Mouse (Mus musculus): Measurements from ENCODE around the gene Rpp38. TPM values are rescaled to one million over a fixed set of nuclear protein-coding genes. Genes with fewer than 3 reads are reported as not detected.

Rpp38 gene
- 0.31 and 1.8 TPM in 2 replicates for polyA plus RNA-seq (2012; ENCODE audit: low replicate concordance)

DNA sequence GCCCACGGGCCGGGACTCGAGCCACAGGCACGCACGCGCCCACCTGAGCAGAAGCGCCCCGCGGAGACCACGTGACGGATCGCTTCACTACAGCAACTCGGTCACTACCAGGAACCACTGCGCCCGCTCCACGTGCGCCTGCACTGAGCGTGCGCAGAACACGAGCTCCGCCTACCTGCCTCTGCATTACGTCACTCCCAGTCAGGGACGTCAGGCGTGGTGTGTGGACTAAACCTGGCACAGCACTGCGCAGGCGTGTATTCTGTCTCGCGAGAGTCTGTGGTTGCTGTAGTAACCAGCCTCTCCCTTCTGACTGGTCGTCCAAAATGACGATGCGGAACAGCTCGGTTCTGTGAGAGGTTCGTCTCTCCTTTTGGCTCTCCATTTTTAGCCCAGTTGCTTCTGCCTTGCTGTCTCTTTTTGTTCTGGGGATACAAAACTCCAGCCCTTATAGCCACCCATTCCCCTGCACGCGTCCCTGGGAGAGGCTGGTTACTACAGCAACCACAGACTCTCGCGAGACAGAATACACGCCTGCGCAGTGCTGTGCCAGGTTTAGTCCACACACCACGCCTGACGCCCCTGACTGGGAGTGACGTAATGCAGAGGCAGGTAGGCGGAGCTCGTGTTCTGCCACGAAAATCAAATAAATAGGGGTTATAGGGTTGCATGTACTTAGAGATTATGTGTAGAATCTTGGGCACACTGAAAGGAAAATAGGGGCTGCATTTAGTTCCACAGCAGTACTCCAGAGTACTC lies at the start of gene Rpp38:
Gene Rpp38, minus strand, starts transcription at position 160 of the 759 bp plus-strand sequence.

DNA sequence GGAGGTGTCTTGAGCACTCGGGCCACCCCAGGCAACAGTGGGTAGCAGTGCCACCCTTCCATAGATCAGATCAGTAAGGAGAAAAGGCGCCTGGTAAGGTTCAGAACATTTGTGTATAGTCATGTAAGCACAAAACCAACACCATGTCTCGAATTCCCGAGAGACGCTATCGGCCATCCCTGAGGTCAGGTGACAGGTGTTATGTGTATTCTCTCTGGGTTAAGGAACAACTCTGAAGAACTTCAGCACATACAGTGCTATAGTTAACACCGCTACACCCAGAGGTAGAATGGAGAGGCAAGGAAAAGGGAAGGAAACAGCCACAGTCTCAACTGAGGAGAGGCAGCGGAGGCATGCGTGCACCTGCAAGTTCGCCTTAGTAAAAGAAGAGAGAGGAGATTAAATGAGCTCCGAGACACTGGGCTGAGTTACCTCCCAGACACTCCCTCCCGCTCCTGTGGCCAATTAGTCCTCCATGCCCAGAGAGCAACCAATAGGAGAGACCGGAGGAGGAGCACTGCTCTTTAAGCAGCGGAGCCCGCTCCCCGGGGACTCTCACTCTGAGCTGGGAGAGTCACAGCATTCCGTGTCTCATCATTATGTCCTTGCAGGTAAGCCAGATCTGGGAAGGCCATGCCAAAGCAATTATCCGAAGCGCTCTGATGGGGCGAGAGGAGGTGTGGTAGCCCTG lies 3.3 kb upstream of the Rpp38 start, which contains the start of gene Acbd7:
Gene Acbd7, plus strand, starts transcription at position 558 of the 691 bp plus-strand sequence.

DNA sequence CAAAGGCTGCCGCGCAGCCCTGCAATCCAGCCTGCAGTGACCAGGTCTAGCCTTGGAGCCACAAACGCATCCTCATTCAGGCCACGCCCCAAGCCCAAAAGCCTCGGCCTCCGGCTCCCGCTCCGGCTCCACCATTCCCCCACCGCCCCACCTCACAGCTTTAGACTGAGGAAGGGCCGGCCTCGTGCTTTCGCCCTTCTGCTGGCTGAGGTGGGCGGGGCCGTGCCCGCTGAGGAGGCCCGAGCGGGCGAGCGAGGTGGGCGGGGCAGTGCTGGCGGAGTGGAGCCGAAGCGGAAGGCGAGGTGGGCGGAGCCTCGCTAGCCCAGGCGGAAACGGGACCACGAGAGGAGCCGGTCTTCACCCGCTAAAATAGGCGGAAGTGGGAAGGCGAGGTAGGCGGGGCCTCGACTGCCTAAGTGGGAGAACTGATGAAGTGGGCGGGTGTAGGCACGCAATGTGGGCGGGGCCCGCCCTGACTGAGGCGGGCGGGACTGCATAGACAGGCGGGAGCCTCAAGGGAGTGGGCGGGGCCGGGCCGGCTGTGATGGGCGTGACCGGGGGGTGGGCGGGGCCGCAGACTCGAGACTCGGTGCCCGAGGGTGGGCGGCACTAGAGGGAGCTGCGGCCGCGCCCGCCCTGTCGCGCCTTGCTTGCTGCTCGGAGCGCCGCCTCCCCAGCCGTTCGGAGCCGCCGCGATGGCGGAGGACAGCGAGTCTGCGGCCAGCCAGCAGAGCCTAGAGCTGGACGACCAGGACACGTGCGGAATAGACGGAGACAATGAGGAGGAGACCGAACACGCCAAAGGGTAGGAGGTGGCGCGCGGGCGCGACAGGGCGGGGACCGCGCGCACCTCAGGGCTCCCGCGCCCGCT lies 48.6 kb downstream of the Rpp38 start, which contains the start of gene Nmt2:
Gene Nmt2, plus strand, starts transcription at position 611 of the 871 bp plus-strand sequence.

Other genes with a start within 250 kb of the Rpp38 start
- gene Fam171a1, start 218.4 kb downstream of the Rpp38 start, polyA plus RNA-seq (2012; ENCODE audit: low replicate concordance) = 0.11 and 0.89 TPM in 2 replicates
- gene Nmt2, start 48.4 kb downstream of the Rpp38 start, polyA plus RNA-seq (2012; ENCODE audit: low replicate concordance) = 7.4 and 7.9 TPM in 2 replicates
- gene Acbd7, start 3.5 kb upstream of the Rpp38 start, polyA plus RNA-seq (2012; ENCODE audit: low replicate concordance) = not detected in 2 replicates
- gene Olah, start 64.6 kb upstream of the Rpp38 start, polyA plus RNA-seq (2012; ENCODE audit: low replicate concordance) = not detected in 2 replicates
- not detected in 2 replicates for gene Meig1, start 90.0 kb upstream of the Rpp38 start, polyA plus RNA-seq (2012; ENCODE audit: low replicate concordance)
- 2.8 and 4.3 TPM in 2 replicates for gene Dclre1c, start 91.5 kb upstream of the Rpp38 start, polyA plus RNA-seq (2012; ENCODE audit: low replicate concordance)
- gene Suv39h2, start 142.4 kb upstream of the Rpp38 start, polyA plus RNA-seq (2012; ENCODE audit: low replicate concordance) = 0.30 and 0.99 TPM in 2 replicates
- gene Gm45902, start 180.1 kb upstream of the Rpp38 start, polyA plus RNA-seq (2012; ENCODE audit: low replicate concordance) = 1.4 and 1.5 TPM in 2 replicates
- gene Hspa14, start 180.2 kb upstream of the Rpp38 start, polyA plus RNA-seq (2012; ENCODE audit: low replicate concordance) = 3.3 and 8.1 TPM in 2 replicates
- gene Cdnf, start 180.4 kb upstream of the Rpp38 start, polyA plus RNA-seq (2012; ENCODE audit: low replicate concordance) = 0.12 and 0.20 TPM in 2 replicates
- gene Fam107b, start 237.8 kb upstream of the Rpp38 start, polyA plus RNA-seq (2012; ENCODE audit: low replicate concordance) = 470 and 793 TPM in 2 replicates